Mouse (Mus musculus): ENCODE data around the gene Gnl3l. TPM values are rescaled to one million over a fixed set of nuclear protein-coding genes. Genes with fewer than 3 reads are reported as not detected.
A peak's percentile ranks its signal among the peaks of the same experiment; 100 is the strongest.

Gene Gnl3l
- polyA plus RNA-seq, 1 experiment: 79.7 TPM

- Histone ChIP-seq H3K4me1 (ENCODE audit: control insufficient read depth, insufficient read depth, low read length) (no peaks in the 10 kb centered on the region), H3K4me3 (ENCODE audit: insufficient read depth, low read length) (no peak overlapping the region), H3K27ac (ENCODE audit: insufficient read depth, low read length) (no peak overlapping the region)
- TF ChIP-seq POLR2A (IDR thresholded peaks at IDR 0.05; ENCODE audit: extremely low read depth, insufficient read depth, low read length) (no peak), CTCF (IDR thresholded peaks at IDR 0.05; ENCODE audit: extremely low read depth, insufficient read depth, low read length) (no peak)
Measured at GRCm38 (mm10) chrX:150975424-150975823, 41.7 kb downstream of the Gnl3l start.

GRCm38 (mm10) chrX:150963027-150963426 is 54.1 kb downstream of the Gnl3l start:
- no peak overlapping the region for H3K4me3 ChIP-seq (ENCODE audit: insufficient read depth, low read length)
- H3K4me1 ChIP-seq (ENCODE audit: control insufficient read depth, insufficient read depth, low read length): no peaks in the 10 kb centered on the region
- H3K27ac ChIP-seq (ENCODE audit: insufficient read depth, low read length): no peak overlapping the region
- TF ChIP-seq CTCF (IDR thresholded peaks at IDR 0.05; ENCODE audit: extremely low read depth, insufficient read depth, low read length) (no peak), POLR2A (IDR thresholded peaks at IDR 0.05; ENCODE audit: extremely low read depth, insufficient read depth, low read length) (no peak)

GRCm38 (mm10) chrX:150960702-150961101 is 56.4 kb downstream of the Gnl3l start:
- H3K27ac ChIP-seq (ENCODE audit: insufficient read depth, low read length): no peak overlapping the region
- H3K4me1 ChIP-seq (ENCODE audit: control insufficient read depth, insufficient read depth, low read length): no peaks in the 10 kb centered on the region
- H3K4me3 ChIP-seq (ENCODE audit: insufficient read depth, low read length): no peak overlapping the region
- no peak for TF ChIP-seq POLR2A (IDR thresholded peaks at IDR 0.05; ENCODE audit: extremely low read depth, insufficient read depth, low read length)
- TF ChIP-seq CTCF (IDR thresholded peaks at IDR 0.05; ENCODE audit: extremely low read depth, insufficient read depth, low read length): no peak

GRCm38 (mm10) chrX:150956522-150957300 is 60.4 kb downstream of the Gnl3l start:
- no peaks in the 10 kb centered on the region for H3K4me1 ChIP-seq (ENCODE audit: control insufficient read depth, insufficient read depth, low read length)
- H3K27ac ChIP-seq (ENCODE audit: insufficient read depth, low read length): no peak overlapping the region
- peak overlapping the region; percentile 12; the same call in 1 of the 2 replicates for H3K4me3 ChIP-seq (ENCODE audit: insufficient read depth, low read length)
- TF ChIP-seq POLR2A (IDR thresholded peaks at IDR 0.05; ENCODE audit: extremely low read depth, insufficient read depth, low read length) (no peak), CTCF (IDR thresholded peaks at IDR 0.05; ENCODE audit: extremely low read depth, insufficient read depth, low read length) (no peak; the same call in 1 of the 2 replicates)

GRCm38 (mm10) chrX:150956016-150956415 is 61.1 kb downstream of the Gnl3l start:
- H3K4me1 ChIP-seq (ENCODE audit: control insufficient read depth, insufficient read depth, low read length): no peaks in the 10 kb centered on the region
- no peak for TF ChIP-seq CTCF (IDR thresholded peaks at IDR 0.05; ENCODE audit: extremely low read depth, insufficient read depth, low read length)
- TF ChIP-seq POLR2A (IDR thresholded peaks at IDR 0.05; ENCODE audit: extremely low read depth, insufficient read depth, low read length): no peak
- no peak overlapping the region for H3K27ac ChIP-seq (ENCODE audit: insufficient read depth, low read length)
- H3K4me3 ChIP-seq (ENCODE audit: insufficient read depth, low read length): no peak overlapping the region

GRCm38 (mm10) chrX:150955441-150955840 is 61.7 kb downstream of the Gnl3l start:
- no peaks in the 10 kb centered on the region for H3K4me1 ChIP-seq (ENCODE audit: control insufficient read depth, insufficient read depth, low read length)
- H3K4me3 ChIP-seq (ENCODE audit: insufficient read depth, low read length): no peak overlapping the region
- H3K27ac ChIP-seq (ENCODE audit: insufficient read depth, low read length): no peak overlapping the region
- TF ChIP-seq POLR2A (IDR thresholded peaks at IDR 0.05; ENCODE audit: extremely low read depth, insufficient read depth, low read length) (no peak), CTCF (IDR thresholded peaks at IDR 0.05; ENCODE audit: extremely low read depth, insufficient read depth, low read length) (no peak)

GRCm38 (mm10) chrX:150954721-150955120 is 62.4 kb downstream of the Gnl3l start:
- no peak overlapping the region for H3K27ac ChIP-seq (ENCODE audit: insufficient read depth, low read length)
- H3K4me1 ChIP-seq (ENCODE audit: control insufficient read depth, insufficient read depth, low read length): no peaks in the 10 kb centered on the region
- H3K4me3 ChIP-seq (ENCODE audit: insufficient read depth, low read length): no peak overlapping the region
- TF ChIP-seq CTCF (IDR thresholded peaks at IDR 0.05; ENCODE audit: extremely low read depth, insufficient read depth, low read length) (no peak), POLR2A (IDR thresholded peaks at IDR 0.05; ENCODE audit: extremely low read depth, insufficient read depth, low read length) (no peak)

Other genes starting within 250 kb of the Gnl3l start
- gene Maged2, start 203.0 kb downstream of the Gnl3l start, polyA plus RNA-seq (2012; rRNA removed): 43.1 and 45.2 TPM in 2 replicates
- 14.0 and 15.8 TPM in 2 replicates for gene Fgd1, start 28.8 kb upstream of the Gnl3l start, polyA plus RNA-seq (2012; rRNA removed)
- gene Tsr2, start 79.2 kb upstream of the Gnl3l start, polyA plus RNA-seq (2012; rRNA removed): 60.0 and 65.9 TPM in 2 replicates
- 9.0 and 9.6 TPM in 2 replicates for gene Wnk3, start 180.8 kb upstream of the Gnl3l start, polyA plus RNA-seq (2012; rRNA removed)